Mouse (Mus musculus): Measurements from ENCODE around the gene Umad1. TPM values are rescaled to one million over a fixed set of nuclear protein-coding genes. Genes with fewer than 3 reads are reported as not detected.

Umad1 gene
- polyA plus RNA-seq, 1 experiment from 2014 or later: 15.6 TPM

- Histone ChIP-seq H3K27me3 (ENCODE audit: poor library complexity, severe bottlenecking) (no peaks in the 10 kb centered on the region), H3K27ac (no peak overlapping the region), H3K9me3 (peaks cover 3% of the 10 kb centered on the region; the same call in 1 of the 2 replicates), H3K4me3 (no peak overlapping the region), H3K4me1 (no peaks in the 10 kb centered on the region), H3K36me3 (replicated peaks) (no peaks in the 10 kb centered on the region)
- DNase-seq (ENCODE audit: extremely low spot score, low spot score): no peak
- 85% methylated on average over 9 of the region's 9 CpGs for WGBS
Measured at GRCm38 (mm10) chr6:8336487-8337390, 77.7 kb downstream of the Umad1 start.

DNA sequence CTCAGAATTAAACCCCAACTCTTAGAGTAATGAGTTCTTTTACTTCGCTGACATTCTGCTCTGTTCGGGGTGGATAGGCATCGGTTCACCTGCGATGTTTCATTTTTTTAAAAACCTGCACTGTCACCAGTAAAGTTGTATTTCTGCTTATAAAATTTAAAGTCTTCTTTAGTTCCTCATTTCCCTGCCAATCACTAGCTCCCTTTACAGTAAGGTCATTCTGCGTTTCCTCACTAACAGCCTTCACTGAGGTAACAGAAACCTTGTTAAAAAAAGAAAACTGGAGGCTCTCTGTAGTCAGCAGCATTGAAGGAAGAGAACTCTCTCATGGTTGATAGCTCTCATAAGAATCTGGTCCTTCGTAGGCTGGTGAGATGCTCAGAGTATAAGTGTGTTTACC is 80.4 kb downstream of the Umad1 start:
- 91% methylated on average over 6 of the region's 6 CpGs for WGBS

DNA sequence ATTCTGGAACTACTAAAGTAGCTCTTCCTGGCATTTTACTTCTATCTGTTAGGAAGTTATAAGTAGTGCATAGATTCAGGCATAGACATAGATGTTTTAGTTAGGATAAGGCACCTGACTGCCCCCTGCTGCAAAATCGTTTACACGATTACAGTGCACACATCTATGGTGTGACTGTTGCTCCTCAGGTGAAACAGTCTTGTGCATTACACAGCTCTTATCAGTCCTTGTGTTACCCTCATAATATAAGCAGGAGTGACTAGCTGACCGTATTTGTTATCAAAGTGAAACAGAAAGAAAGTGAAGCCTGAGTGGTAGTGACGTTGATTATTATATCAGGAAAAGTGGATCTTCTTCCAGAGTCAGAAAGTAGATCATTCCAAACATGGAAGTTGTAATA is 84.2 kb downstream of the Umad1 start:
- no peak overlapping the region for H3K4me3 ChIP-seq
- DNase-seq (ENCODE audit: extremely low spot score, low spot score): no peak
- H3K27me3 ChIP-seq (ENCODE audit: poor library complexity, severe bottlenecking): no peaks in the 10 kb centered on the region
- no peaks in the 10 kb centered on the region for H3K36me3 ChIP-seq (replicated peaks)
- H3K4me1 ChIP-seq: no peaks in the 10 kb centered on the region
- H3K9me3 ChIP-seq: no peaks in the 10 kb centered on the region
- WGBS: 93% methylated on average over 4 of the region's 4 CpGs
- no peak overlapping the region for H3K27ac ChIP-seq

More for the DNA sequence above, 80.4 kb downstream of the Umad1 start:
- Histone ChIP-seq H3K36me3 (replicated peaks) (no peaks in the 10 kb centered on the region), H3K4me1 (no peaks in the 10 kb centered on the region), H3K9me3 (no peaks in the 10 kb centered on the region), H3K27me3 (ENCODE audit: poor library complexity, severe bottlenecking) (no peaks in the 10 kb centered on the region), H3K4me3 (no peak overlapping the region), H3K27ac (no peak overlapping the region)
- DNase-seq (ENCODE audit: extremely low spot score, low spot score): no peak

DNA sequence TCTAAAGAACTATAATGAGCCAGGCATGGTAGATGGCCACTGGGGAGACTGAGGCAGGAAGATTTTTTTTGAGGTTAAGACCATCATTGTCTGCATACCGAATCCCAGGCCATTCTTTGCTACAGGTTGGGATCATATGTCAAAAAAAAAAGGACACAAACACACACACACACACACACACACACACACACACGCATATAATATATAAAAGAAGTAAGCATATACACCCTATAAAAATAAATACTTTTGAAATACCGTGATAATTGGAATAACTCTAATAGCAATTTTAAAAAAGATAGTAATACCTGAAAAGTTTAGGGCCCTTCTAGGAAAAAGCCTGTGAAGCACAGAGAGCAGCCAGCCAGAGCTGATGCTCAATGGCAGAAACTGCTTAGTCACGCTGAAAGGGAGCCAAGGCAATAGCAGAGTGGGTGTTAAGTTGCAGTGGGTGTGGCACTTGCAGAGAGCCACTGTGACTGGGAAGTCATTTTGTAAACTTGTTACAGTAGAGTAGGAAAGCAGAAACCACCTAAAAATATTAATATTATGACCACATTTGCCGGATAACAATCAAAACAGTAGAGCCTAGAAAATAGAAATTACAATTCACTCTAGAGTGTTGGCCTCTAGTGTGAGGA is 86.2 kb downstream of the Umad1 start:
- DNase-seq (ENCODE audit: extremely low spot score, low spot score): no peak
- Histone ChIP-seq H3K27ac (no peak overlapping the region), H3K36me3 (replicated peaks) (no peaks in the 10 kb centered on the region), H3K4me1 (peaks cover 7% of the 10 kb centered on the region; the same call in 1 of the 2 replicates), H3K27me3 (ENCODE audit: poor library complexity, severe bottlenecking) (no peaks in the 10 kb centered on the region), H3K4me3 (no peak overlapping the region), H3K9me3 (no peaks in the 10 kb centered on the region)
- 81% methylated on average over 5 of the region's 5 CpGs for WGBS

DNA sequence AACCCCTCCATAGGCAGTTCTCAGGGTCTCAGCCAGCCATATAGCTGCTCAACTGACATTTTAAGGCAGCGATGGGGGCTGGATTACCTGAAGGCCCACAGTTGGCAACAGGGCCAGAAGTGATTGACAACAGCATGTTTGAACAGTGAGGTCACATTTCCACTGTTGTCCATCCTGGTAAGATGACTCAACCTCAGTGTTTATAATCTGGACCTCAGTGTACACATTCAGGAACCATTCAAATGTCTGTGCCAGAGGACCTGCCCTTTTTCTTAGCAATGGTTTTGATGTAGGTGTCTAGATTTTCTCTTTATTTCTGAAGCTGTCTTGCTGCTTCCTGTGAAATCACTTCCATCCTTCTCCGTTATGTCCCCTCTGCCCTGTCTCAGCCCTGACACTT is 88.1 kb downstream of the Umad1 start:
- H3K27ac ChIP-seq: no peak overlapping the region
- 81% methylated on average over 2 of the region's 2 CpGs for WGBS
- no peak overlapping the region for H3K4me3 ChIP-seq
- H3K27me3 ChIP-seq (ENCODE audit: poor library complexity, severe bottlenecking): no peaks in the 10 kb centered on the region
- H3K9me3 ChIP-seq: no peaks in the 10 kb centered on the region
- DNase-seq (ENCODE audit: extremely low spot score, low spot score): no peak
- no peaks in the 10 kb centered on the region for H3K36me3 ChIP-seq (replicated peaks)
- peaks cover 7% of the 10 kb centered on the region; the same call in 1 of the 2 replicates for H3K4me1 ChIP-seq

DNA sequence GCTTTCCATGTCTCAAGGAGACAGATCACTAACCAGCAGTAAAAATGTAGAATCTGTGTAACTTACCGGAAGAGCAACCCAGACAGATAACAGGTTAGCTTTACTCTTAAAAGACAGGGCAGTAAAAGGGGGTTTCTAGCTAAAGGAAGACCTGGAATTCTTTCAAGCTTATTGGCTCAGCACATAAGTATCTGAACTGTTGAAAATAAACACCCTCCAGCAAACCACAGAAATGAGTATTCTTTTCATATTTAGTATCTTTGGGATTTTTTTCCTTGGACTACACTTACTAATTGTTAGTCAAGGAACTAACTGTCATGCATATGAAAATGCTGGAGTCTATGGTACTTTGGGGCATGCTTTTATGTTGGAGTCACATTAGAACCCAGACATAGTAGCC is 89.3 kb downstream of the Umad1 start:
- Histone ChIP-seq H3K4me3 (no peak overlapping the region), H3K36me3 (replicated peaks) (no peaks in the 10 kb centered on the region)
- 97% methylated on average over 1 of the region's 1 CpGs for WGBS

GRCm38 (mm10) chr6:8349060-8349670 is 90.1 kb downstream of the Umad1 start:
- Histone ChIP-seq H3K4me1 (peaks cover 7% of the 10 kb centered on the region; the same call in 1 of the 2 replicates), H3K4me3 (no peak overlapping the region), H3K27me3 (ENCODE audit: poor library complexity, severe bottlenecking) (no peaks in the 10 kb centered on the region), H3K27ac (no peak overlapping the region), H3K36me3 (replicated peaks) (no peaks in the 10 kb centered on the region), H3K9me3 (no peaks in the 10 kb centered on the region)
- DNase-seq (ENCODE audit: extremely low spot score, low spot score): no peak
- WGBS: 89% methylated on average over 2 of the region's 2 CpGs

More for the DNA sequence above, 89.3 kb downstream of the Umad1 start:
- Histone ChIP-seq H3K27me3 (ENCODE audit: poor library complexity, severe bottlenecking) (no peaks in the 10 kb centered on the region), H3K4me1 (peaks cover 7% of the 10 kb centered on the region; the same call in 1 of the 2 replicates), H3K27ac (no peak overlapping the region), H3K9me3 (no peaks in the 10 kb centered on the region)
- no peak for DNase-seq (ENCODE audit: extremely low spot score, low spot score)

DNA sequence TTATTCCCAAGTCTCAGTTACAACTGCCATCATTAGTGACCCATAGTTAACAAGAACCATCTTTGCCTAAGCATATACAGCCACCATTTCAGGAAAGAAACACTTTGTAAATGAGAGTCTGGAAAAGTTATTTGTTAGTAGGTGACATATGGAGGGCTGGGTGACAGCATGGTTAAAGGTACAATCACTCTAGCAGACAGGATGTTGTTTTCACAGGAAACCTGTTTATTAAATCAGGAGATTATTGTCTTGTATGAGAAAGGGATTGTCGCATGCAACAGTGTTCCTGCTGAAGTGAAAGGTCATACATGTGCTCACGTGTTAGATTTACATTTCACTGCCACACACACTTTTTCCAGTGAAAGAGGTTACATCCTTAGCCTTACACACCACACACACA is 92.4 kb downstream of the Umad1 start:
- H3K27ac ChIP-seq: no peak overlapping the region
- no peak for DNase-seq (ENCODE audit: extremely low spot score, low spot score)
- H3K4me1 ChIP-seq: peaks cover 7% of the 10 kb centered on the region; the same call in 1 of the 2 replicates
- no peaks in the 10 kb centered on the region for H3K9me3 ChIP-seq
- H3K36me3 ChIP-seq (replicated peaks): no peaks in the 10 kb centered on the region
- WGBS: 89% methylated on average over 2 of the region's 2 CpGs
- H3K27me3 ChIP-seq (ENCODE audit: poor library complexity, severe bottlenecking): no peaks in the 10 kb centered on the region
- H3K4me3 ChIP-seq: no peak overlapping the region

DNA sequence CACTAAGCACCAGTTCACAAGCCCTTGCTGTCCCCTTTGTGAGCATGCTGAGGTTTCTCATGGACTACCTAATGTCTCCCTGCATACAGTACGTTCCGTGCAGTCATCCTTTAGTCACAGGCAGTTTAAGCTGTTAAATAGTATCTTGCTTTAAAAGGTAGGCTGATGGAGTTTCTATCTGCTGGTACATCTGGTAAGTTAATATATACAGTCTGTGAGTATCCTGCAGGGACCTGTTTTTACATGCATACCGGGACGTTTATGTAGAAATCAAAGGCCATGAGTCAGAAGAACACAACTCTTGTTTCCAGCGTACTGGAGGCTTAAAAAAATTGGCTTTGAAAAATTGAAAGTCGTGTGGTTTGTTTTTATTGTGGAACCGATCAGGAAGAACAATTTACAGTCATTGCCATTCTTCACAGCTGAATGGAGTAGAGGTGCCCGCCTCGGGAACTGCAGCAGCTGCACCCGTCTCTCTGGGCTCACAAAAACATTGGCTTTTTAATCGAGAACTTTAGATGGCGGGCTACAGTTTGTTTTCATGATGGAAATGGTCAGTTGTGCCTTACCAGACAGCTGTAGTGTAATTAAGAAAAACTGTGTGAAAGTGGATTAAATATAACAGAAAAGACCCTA is 93.6 kb downstream of the Umad1 start:
- H3K4me1 ChIP-seq: peaks cover 7% of the 10 kb centered on the region; the same call in 1 of the 2 replicates
- no peaks in the 10 kb centered on the region for H3K9me3 ChIP-seq
- no peak overlapping the region for H3K27ac ChIP-seq
- no peak for DNase-seq (ENCODE audit: extremely low spot score, low spot score)
- H3K4me3 ChIP-seq: no peak overlapping the region
- no peaks in the 10 kb centered on the region for H3K27me3 ChIP-seq (ENCODE audit: poor library complexity, severe bottlenecking)
- 84% methylated on average over 12 of the region's 12 CpGs for WGBS
- H3K36me3 ChIP-seq (replicated peaks): no peaks in the 10 kb centered on the region

GRCm38 (mm10) chr6:8353461-8353860 is 94.4 kb downstream of the Umad1 start:
- Histone ChIP-seq H3K27me3 (ENCODE audit: poor library complexity, severe bottlenecking) (no peaks in the 10 kb centered on the region), H3K27ac (no peak overlapping the region), H3K4me3 (no peak overlapping the region), H3K4me1 (peaks cover 7% of the 10 kb centered on the region; the same call in 1 of the 2 replicates), H3K36me3 (replicated peaks) (no peaks in the 10 kb centered on the region), H3K9me3 (no peaks in the 10 kb centered on the region)
- no peak for DNase-seq (ENCODE audit: extremely low spot score, low spot score)
- WGBS: 87% methylated on average over 4 of the region's 4 CpGs

DNA sequence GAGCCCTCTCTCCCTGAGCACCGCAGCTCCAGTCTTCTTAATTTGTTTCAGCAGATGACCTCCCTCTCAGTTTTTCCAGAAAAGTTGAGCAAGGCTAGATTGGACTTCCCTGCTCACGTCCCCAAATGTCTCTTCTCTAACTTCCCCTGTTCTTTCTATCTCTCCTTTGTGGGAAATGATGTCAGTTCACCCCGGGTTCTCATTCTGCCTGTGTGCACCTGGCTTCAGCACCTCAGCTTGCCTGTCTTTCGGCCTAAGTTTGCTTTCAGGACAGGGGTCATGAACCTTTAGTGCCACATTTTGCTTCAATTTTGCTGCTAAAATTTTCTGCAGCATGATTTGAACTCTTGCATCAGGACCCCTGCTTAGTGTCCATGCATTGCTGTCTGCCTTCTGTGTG is 95.8 kb downstream of the Umad1 start:
- Histone ChIP-seq H3K36me3 (replicated peaks) (no peaks in the 10 kb centered on the region), H3K27me3 (ENCODE audit: poor library complexity, severe bottlenecking) (no peaks in the 10 kb centered on the region)
- 86% methylated on average over 4 of the region's 4 CpGs for WGBS

GRCm38 (mm10) chr6:8358232-8358631 is 99.1 kb downstream of the Umad1 start:
- no peaks in the 10 kb centered on the region for H3K36me3 ChIP-seq (replicated peaks)
- H3K4me1 ChIP-seq: peaks cover 17% of the 10 kb centered on the region
- H3K27ac ChIP-seq: no peak overlapping the region
- no peaks in the 10 kb centered on the region for H3K9me3 ChIP-seq
- WGBS: 72% methylated on average over 2 of the region's 2 CpGs
- H3K27me3 ChIP-seq (ENCODE audit: poor library complexity, severe bottlenecking): no peaks in the 10 kb centered on the region; the same call in 1 of the 2 replicates
- no peak for DNase-seq (ENCODE audit: extremely low spot score, low spot score)
- no peak overlapping the region for H3K4me3 ChIP-seq

More for the DNA sequence above, 95.8 kb downstream of the Umad1 start:
- DNase-seq (ENCODE audit: extremely low spot score, low spot score): no peak
- Histone ChIP-seq H3K4me1 (peaks cover 10% of the 10 kb centered on the region), H3K4me3 (no peak overlapping the region), H3K27ac (no peak overlapping the region), H3K9me3 (no peaks in the 10 kb centered on the region)

Measured in forebrain, embryonic 10.5 days (tissue).